Mouse (Mus musculus): Measurements from ENCODE around the gene Tbkbp1.

Tbkbp1 gene

DNA sequence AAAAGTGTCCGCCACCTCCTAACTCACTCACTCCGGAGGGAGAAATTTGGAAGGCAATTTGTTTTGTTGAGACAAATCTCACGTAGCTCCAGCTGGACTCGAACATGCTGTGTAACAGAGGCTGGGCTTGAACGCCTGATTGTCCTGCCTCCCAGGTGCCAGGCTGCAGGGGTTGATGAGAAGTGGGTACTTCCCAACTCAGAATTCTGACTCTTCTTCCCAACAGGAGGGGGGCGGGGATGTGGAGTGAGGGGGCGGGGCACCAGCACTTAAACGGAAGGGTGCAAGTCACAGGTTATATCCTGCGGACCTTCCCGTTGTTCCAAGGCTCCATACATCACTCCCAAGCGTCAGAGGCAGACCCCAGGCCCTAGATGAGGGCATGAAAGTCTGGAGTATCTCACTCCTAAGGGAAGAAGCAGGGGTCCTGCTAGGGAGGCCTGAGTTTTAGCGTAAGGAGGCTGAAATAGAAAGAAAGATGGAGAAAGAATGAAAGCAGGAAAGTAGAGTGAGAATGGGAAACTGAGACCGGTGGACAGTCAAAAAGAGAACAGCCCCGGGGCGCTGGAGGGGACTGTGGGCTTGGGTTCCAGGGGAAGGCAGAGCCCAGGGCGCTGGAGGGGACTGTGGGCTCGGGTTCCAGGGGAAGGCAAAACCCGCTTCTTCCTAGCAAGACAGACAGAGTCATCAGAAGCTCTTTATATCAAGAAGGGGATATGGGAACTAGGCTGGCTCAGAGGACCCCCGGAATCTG, 23.6 kb downstream of the Tbkbp1 start:
- DNase-seq (ENCODE audit: low read depth, low spot score) = peak; percentile 28

DNA sequence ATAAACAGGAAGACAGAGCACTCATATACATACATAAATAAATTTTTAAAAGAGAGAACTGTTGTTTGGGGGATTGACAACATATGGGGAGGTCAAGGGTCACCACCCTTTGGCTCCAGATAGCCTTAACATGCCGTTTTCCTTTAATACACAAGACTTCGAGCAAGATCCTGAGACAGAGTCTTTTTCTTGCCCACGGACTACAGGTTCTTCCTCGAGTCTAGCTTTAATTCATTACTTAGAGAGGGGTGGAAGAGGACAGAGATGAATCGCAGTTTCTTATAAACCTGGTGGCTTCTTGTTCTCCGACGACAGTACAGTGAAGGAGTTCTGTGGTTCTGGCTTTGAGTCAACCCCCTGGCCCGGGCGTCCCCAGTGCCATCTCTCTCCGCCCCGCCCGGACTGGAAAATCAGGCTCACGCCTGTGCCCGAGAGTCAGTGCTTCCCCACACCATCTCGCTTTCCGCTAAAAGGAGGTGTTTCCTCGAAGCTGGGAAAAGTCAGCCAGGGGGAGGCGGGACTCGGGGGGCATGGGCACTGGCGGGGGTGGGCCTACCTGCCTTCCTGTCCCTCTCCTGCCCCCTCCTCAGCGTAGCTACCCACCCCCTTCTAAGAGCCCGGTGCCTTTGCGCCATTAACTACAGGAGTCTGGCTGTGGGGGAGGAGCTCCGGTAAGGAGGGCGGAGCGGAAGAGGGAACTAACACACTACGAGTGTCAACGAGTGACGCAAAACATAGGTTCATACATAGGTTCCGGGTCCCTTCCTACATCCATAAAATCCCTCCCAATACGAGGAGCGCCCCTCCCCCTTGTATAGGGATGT, 24.4 kb downstream of the Tbkbp1 start:
- DNase-seq (ENCODE audit: low read depth, low spot score) = peak; percentile 46

DNA sequence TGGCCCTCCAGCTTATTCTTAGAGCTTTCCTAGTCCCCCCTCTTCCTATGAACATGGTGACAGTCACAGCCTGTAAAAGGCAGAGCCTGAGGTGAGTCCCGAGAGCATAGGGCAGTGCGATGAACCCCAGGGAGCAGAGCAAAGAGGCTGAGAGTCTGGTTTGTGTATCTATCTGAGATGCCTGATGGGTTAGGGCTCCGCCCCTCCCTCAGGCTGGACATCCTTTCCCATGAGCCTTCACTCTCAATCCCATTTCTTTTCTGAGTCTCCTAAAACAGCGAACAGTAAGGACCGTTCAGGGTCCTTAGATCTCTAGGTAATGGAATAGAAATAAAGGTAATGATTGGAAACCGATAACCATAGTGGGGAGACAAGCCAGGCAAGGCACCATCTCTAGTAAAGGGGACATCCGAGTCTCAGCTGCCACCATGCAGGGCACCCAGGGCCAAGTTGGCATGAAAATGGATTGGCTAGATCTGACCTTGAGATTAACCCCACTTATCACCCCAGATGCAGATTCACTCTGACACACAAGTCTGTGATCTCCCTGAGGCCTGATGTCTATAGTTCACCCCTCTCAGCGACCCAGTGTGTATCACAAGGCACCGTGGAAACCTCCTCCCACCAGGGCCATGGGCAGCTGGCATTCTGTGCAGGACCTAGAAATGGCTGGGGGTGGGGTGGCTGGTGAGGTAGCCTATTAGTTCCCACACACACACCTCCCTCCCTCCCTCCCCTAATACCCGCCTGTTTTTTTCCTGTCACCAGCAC, 26.8 kb downstream of the Tbkbp1 start:
- DNase-seq (ENCODE audit: low read depth, low spot score) = peak; percentile 37

DNA sequence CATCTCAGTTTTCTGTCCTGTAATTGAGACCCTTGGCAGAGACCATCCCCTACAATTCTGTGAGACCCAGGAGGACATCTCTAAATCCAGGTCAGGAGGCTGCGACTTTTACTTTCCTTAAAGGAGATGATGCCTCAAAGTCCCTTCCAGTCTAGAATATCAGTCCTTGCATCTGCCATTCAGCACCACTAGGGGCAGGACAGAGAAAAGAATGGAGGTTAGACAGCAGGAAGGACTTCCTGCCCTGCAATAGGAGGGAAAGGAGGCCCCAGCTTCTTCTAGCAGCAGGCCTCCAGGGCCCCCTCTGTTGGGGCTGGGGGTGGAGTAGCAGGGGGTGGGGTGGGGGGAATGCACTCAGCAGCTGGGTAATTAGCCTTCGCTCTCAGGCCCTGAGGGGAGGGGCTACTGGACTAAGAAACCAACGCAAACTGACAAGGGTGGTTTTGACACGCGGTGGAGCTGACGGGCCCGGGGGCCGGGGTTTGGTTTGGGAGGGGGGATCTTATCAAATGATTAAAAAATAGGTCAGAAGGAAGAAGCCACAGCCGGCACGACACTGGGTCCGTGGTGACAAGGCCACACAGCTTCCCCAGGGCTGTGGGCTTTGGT, 27.9 kb downstream of the Tbkbp1 start:
- peak; percentile 73 for DNase-seq (ENCODE audit: low read depth, low spot score)

DNA sequence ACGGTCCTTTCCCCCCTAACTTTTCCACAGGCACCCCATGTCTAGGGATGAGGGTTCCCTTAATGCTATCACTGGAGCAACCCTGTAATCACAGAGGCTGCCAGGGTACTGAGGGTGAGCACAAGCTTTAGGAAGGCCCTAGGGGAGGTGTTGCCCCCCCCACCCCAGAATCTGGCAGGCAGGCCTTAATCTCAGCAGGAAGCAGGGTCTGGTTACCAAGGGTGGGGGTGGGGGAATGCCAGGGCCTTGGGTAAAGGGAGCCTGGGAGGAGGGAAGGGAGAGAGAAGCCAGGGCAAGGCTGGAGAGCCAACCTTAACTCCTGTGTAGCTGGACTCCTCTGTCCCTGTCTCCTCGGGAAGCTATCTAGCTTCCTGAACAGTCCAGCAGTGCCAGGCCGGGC, 30.7 kb downstream of the Tbkbp1 start:
- DNase-seq (ENCODE audit: low read depth, low spot score) = no peak

DNA sequence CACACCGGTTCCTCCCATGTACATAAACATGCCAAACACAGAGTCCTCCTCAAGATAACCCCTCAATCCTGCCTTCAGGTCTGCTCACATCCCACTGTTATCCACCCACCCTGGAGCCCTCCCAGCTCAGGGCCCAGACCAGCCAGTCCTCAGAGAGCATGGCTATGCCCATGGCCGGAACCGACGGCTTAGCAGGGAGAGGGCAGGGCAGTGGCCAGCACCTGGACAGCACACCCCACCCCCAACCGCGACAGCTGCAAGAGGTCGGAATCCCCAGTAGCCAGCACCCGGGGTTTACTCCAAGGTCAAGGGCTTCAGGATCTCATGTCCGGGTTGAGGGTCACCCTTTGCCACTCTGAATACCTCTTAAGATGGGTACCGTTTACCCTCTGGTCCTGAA, 31.1 kb downstream of the Tbkbp1 start:
- no peak for DNase-seq (ENCODE audit: low read depth, low spot score)

DNA sequence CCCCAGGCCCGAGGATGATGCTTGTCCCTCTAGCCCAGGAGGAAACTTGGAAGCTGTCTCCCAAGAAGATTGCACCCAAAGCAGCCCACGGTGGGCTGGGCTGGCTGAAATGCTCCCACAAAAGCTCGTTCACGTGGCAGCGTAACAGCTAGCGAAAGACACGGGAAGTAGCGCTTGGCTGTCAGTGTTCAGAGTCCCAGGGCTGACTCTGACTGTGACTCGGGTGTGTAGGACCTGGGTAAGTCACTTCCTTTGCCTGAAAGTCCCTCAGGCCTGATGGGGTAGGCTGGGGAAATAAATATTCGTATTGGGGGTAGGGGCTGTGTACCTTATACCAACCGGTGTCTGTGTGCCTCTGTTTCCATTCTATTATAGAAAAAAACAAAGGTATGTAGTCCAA, 35.5 kb downstream of the Tbkbp1 start:
- no peak for DNase-seq (ENCODE audit: low read depth, low spot score)

DNA sequence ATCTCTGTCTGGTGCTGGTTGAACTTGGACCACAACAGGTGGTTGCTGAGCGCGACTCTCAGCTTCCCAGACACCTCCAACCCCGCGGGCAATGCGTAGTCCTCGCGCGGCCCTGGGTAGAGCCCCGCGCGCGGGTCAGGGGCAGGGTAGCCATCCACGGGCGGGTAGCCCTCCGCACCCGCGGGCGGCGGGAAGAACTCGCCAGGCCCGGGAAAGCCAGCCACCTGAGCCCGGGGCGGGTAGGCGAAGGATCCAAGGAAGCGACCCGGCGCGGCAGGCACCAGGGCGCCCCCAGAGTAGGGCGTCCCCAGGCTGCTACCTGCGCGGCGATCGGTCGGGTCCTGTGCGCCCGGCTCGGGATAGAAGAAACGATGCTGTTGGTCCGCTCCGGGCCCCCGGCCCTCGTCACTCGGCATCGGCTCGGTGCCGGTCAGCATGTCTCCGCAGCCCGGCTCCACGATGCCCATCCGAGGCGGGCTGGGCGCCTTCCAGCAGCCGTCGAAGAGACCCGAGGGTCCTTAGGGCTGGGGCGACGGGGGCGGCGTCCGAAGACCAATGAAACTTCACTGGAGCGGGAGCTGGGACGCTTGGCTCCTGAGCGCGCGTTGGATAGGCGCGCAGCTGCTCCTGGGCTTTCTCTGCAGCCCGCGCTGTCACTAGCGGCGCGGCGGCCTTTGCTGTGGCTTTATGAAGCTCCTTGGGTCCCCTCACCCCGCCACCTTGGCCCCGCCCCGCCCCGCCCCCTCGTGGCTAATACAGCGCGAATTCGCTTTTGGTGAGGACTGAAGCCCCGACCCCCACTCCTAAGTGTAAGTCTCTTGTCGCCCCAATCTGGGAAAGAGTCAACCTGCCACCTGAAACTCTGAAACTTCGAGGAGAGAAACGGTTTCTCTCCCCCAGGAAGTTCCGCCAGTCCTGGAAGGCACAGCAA, 36.4 kb downstream of the Tbkbp1 start, which contains the start of gene Tbx21:
Gene Tbx21 (minus strand): TSS at position 661 of the 931 bp plus-strand sequence.
- peak; percentile 55 for DNase-seq (ENCODE audit: low read depth, low spot score)

DNA sequence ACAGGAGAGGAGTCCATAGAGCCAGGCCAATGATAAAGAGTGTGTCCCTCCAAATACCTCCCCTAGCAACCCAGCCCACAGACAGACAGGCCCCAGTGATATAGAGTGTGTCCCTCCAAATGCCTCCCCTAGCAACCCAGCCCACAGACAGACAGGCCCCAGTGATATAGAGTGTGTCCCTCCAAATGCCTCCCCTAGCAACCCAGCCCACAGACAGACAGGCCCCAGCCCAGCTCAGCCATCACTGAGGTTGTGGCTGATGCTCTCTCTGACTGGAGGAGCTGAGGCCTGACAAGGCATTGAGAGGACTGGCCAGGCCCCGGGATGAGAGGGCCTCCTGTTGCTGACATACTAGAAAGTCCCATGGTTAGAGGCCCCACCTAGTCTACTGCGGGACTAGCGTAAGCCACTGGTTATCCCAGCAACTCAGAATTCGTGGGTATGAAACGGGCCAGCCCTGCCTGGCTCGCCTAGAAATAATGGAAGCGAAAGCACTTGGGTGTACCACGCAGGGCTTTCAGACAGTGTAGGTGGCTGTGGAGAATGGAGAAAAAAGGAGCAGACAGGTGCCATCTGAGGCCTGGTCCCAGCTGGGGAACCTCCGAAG, 38.7 kb downstream of the Tbkbp1 start:
- DNase-seq (ENCODE audit: low read depth, low spot score) = no peak

DNA sequence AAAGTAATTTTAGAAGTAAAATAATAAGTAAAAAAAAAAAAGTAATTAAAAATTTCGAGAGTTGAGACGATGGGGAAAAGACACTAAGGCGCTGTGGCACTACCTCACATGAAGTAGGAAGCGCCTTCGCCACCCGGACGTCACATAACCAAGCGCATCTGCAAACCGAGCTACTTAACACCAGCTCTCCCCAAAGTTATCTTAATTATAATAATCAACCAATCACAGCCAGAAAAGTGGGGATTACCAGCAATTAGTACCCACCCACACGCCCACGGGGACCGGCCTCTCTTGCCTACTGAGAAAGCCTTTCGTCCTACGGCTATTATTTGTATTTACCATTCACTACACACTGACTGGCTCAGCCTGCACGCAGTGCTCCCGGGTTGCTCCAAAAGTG, 42.3 kb downstream of the Tbkbp1 start:
- DNase-seq (ENCODE audit: low read depth, low spot score) = no peak

DNA sequence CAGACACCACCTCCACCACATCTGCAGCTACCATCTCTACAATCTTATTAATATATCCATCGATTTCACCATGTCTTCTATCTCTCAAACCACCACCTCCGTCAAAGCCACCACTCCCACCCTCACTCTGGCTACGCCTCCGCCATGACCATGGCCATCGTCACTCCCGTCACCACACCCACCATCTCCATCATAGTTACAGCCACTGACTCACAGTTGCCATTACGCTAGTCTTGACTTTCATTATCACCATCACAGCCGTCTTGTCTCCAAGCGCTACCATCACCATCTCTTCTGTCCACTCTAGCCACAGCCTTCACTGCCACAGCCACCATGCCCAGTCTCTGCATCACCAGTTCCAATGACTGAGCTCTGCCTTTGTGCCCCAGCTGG, 47.2 kb downstream of the Tbkbp1 start:
- DNase-seq (ENCODE audit: low read depth, low spot score) = no peak

DNA sequence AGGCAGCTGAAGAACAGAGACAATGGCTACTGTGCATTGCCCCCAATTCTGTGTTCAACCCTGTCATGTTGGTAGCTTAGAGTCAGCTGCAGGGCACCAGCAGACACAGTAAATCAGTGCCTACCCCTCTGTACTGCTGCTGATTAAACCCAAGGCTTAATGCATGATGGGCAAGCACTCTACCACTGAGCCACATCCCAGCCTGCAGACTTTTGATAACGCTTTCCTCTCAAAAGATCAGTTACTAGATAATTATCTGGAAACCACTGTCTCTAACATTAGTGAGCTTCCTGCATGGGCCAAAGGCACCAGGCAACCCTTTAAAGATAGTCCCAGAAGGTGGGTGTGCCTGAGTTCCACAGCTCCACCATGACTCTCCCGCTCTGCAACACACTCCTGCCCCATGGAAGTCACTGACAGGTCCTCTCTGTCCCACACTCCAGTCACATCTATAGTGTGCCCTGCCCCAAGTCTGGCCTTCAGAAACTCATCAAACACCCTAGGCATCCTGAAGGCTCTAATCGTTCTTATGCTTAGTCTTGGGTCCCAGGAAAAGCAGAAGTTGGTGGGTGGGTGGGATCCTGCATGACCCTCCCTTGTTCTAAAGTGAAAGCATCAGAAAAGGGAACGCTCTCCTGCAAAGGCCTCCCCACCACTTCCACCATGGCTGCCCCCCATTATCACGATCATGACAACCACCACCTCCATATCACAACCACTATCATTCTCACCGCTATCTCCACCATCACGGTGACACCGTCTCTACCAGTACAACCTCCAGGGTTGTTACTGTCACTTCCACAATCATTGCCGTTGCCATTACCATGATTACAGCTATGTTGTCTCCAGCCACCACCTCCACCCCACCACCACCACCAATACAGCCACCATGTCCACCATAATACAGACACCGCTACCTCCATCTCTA, 47.9 kb downstream of the Tbkbp1 start:
- no peak for DNase-seq (ENCODE audit: low read depth, low spot score)

DNA sequence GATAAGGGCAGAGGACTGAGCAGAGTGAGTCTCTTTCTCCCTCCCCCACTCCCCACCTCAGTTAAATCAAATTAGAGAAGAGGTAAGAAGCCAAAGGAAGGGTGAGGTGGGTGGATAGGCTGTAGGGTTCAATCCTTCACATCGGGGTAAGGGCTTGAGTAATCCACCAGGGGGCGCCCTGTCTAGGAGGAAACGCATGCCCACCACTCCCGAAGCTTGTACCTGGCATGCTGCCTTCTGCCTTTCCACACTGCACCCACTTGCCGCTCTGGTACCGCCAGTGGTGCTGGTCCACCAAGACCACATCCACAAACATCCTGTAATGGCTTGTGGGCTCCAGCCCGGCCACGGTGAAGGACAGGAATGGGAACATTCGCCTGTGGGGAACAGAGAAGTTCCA, 49.6 kb downstream of the Tbkbp1 start:
- DNase-seq (ENCODE audit: low read depth, low spot score) = peak; percentile 67

DNA sequence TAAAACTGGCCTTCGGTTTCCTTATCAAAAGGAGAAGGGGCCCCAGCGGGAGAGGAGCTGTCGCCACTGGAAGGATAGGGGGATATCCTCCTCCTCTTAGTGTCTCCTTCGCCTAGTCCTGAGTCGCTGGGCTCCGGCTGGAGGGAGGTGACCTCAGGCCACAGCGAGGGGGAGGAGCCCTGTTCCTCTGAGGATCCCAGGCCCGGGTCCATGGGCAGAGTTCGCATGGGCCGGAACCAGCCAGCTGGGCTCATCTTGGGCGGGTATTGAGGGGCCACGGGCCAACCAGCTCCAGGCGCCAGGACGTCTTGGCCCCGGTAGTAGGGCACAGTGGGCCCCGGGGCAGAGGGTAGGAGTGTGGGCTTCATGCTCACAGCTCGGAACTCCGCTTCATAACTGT, 52.5 kb downstream of the Tbkbp1 start:
- DNase-seq (ENCODE audit: low read depth, low spot score) = no peak

DNA sequence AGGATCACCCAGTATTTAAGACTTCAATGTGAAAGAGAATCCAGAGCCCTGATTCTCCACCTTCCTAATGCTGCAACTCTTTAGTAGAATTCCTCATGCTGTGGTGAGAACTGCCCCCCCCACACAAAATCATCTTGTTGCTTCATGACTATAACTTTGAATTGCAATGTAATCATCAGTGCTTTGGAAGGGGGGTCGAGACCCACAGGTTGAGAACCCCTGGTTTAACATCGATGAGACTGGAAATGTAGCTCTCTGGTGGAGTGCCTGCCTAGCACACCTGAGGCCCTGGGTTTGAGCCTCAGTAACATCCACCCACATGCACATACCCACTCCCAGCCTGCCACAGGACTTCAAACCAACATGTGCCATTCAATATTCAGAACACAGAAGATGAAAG, 56.7 kb downstream of the Tbkbp1 start:
- DNase-seq (ENCODE audit: low read depth, low spot score) = no peak

DNA sequence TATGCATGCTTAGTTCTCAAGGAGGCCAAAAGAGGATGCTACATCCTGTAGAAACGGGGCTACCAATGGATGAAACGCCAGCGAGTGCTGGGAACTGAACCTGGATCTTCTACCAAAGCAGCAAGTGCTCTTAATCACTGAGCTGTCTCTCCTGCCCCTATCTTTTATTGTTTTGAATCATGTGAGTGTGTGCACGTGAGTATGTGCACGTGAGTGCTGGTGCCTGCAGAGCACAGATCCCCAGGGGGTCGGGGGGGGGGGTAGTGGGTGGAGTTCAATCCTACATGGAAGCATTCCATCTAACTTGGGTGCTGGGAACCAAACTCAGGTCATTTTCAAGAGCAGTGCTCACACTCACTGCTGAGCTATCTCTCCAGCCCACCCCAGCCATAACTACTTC, 64.9 kb downstream of the Tbkbp1 start:
- no peak for DNase-seq (ENCODE audit: low read depth, low spot score)
